Mouse (Mus musculus): ENCODE results near the gene Srebf2. TPM values are rescaled to one million over a fixed set of nuclear protein-coding genes. Genes with fewer than 3 reads are reported as not detected.
A peak's percentile ranks its signal among the peaks of the same experiment; 100 is the strongest.

Gene Srebf2
- polyA plus RNA-seq, 1 experiment: 285 TPM

GRCm38 (mm10) chr15:82217980-82218379 lies 71.0 kb downstream of the Srebf2 start:
- Histone ChIP-seq H3K36me3 (ENCODE audit: control insufficient read depth, insufficient read depth) (no peaks in the 10 kb centered on the region), H3K4me3 (no peak overlapping the region), H3K79me2 (ENCODE audit: control insufficient read depth, insufficient read depth) (no peaks in the 10 kb centered on the region), H3K27me3 (ENCODE audit: control insufficient read depth, insufficient read depth, insufficient read length) (no peaks in the 10 kb centered on the region), H3K4me2 (ENCODE audit: low read depth) (no peak overlapping the region), H3ac (ENCODE audit: control insufficient read depth, insufficient read length) (no peak overlapping the region)
- no peak for TF ChIP-seq TCF3 (IDR thresholded peaks at IDR 0.05; ENCODE audit: insufficient read length, low read depth)
- TF ChIP-seq USF1 (IDR thresholded peaks at IDR 0.05; ENCODE audit: low read depth): no peak
- TF ChIP-seq MYOD1 (IDR thresholded peaks at IDR 0.05; ENCODE audit: control insufficient read depth in 1 of 3, insufficient read length in 2 of 3, low read depth in 2 of 3): no peak
- no peak for TF ChIP-seq CEBPB (IDR thresholded peaks at IDR 0.05; ENCODE audit: insufficient read depth, poor library complexity, severe bottlenecking)
- no peak for TF ChIP-seq TCF12 (IDR thresholded peaks at IDR 0.05; ENCODE audit: insufficient read depth, poor library complexity, severe bottlenecking)
- TF ChIP-seq SRF (IDR thresholded peaks at IDR 0.05; ENCODE audit: control insufficient read depth, insufficient read length, low read depth): no peak
- no peak for TF ChIP-seq POLR2AphosphoS2 (IDR thresholded peaks at IDR 0.05; ENCODE audit: insufficient read length, low read depth)
- TF ChIP-seq E2F4 (IDR thresholded peaks at IDR 0.05; ENCODE audit: insufficient read depth): no peak
- TF ChIP-seq POLR2A (IDR thresholded peaks at IDR 0.05; ENCODE audit: insufficient read length, low read depth): no peak
- TF ChIP-seq MYOG (IDR thresholded peaks at IDR 0.05; ENCODE audit: control insufficient read depth in 1 of 3, insufficient read depth in 1 of 3, insufficient read length in 2 of 3, low read depth in 2 of 3): no peak
- no peak for TF ChIP-seq REST (IDR thresholded peaks at IDR 0.05; ENCODE audit: insufficient read depth, insufficient read length)
- TF ChIP-seq MAX (IDR thresholded peaks at IDR 0.05; ENCODE audit: low read depth): no peak

- Histone ChIP-seq H3ac (ENCODE audit: control insufficient read depth, insufficient read length) (no peak overlapping the region), H3K79me2 (ENCODE audit: control insufficient read depth, insufficient read depth) (no peaks in the 10 kb centered on the region), H3K4me3 (no peak overlapping the region), H3K36me3 (ENCODE audit: control insufficient read depth, insufficient read depth) (no peaks in the 10 kb centered on the region), H3K4me2 (ENCODE audit: low read depth) (no peak overlapping the region), H3K27me3 (ENCODE audit: control insufficient read depth, insufficient read depth, insufficient read length) (no peaks in the 10 kb centered on the region)
- TF ChIP-seq MAX (IDR thresholded peaks at IDR 0.05; ENCODE audit: low read depth) (no peak), SRF (IDR thresholded peaks at IDR 0.05; ENCODE audit: control insufficient read depth, insufficient read length, low read depth) (no peak), USF1 (IDR thresholded peaks at IDR 0.05; ENCODE audit: low read depth) (no peak), CEBPB (IDR thresholded peaks at IDR 0.05; ENCODE audit: insufficient read depth, poor library complexity, severe bottlenecking) (no peak), MYOG (IDR thresholded peaks at IDR 0.05; ENCODE audit: control insufficient read depth in 1 of 3, insufficient read depth in 1 of 3, insufficient read length in 2 of 3, low read depth in 2 of 3) (no peak), POLR2A (IDR thresholded peaks at IDR 0.05; ENCODE audit: insufficient read length, low read depth) (no peak), TCF3 (IDR thresholded peaks at IDR 0.05; ENCODE audit: insufficient read length, low read depth) (no peak), POLR2AphosphoS2 (IDR thresholded peaks at IDR 0.05; ENCODE audit: insufficient read length, low read depth) (no peak), TCF12 (IDR thresholded peaks at IDR 0.05; ENCODE audit: insufficient read depth, poor library complexity, severe bottlenecking) (no peak), E2F4 (IDR thresholded peaks at IDR 0.05; ENCODE audit: insufficient read depth) (no peak)
These were observed 72.0 kb downstream of the Srebf2 start for GRCm38 (mm10) chr15:82218778-82219666.

GRCm38 (mm10) chr15:82220003-82220675 lies 73.2 kb downstream of the Srebf2 start:
- no peak overlapping the region for H3K4me2 ChIP-seq (ENCODE audit: low read depth)
- H3K4me3 ChIP-seq: no peak overlapping the region
- no peaks in the 10 kb centered on the region for H3K27me3 ChIP-seq (ENCODE audit: control insufficient read depth, insufficient read depth, insufficient read length)
- no peak for TF ChIP-seq SRF (IDR thresholded peaks at IDR 0.05; ENCODE audit: control insufficient read depth, insufficient read length, low read depth)
- H3ac ChIP-seq (ENCODE audit: control insufficient read depth, insufficient read length): no peak overlapping the region
- H3K36me3 ChIP-seq (ENCODE audit: control insufficient read depth, insufficient read depth): no peaks in the 10 kb centered on the region
- no peaks in the 10 kb centered on the region for H3K79me2 ChIP-seq (ENCODE audit: control insufficient read depth, insufficient read depth)

- H3K27me3 ChIP-seq (ENCODE audit: control insufficient read depth, insufficient read depth, insufficient read length): no peaks in the 10 kb centered on the region
- no peak overlapping the region for H3K4me3 ChIP-seq
- peak; percentile 75 to 82 (median 81) for TF ChIP-seq MYOD1 (IDR thresholded peaks at IDR 0.05; ENCODE audit: control insufficient read depth in 1 of 3, insufficient read length in 2 of 3, low read depth in 2 of 3)
- no peak for TF ChIP-seq MYOG (IDR thresholded peaks at IDR 0.05; ENCODE audit: control insufficient read depth in 1 of 3, insufficient read depth in 1 of 3, insufficient read length in 2 of 3, low read depth in 2 of 3)
- peak; percentile 33 for TF ChIP-seq TCF12 (IDR thresholded peaks at IDR 0.05; ENCODE audit: insufficient read depth, poor library complexity, severe bottlenecking)
- H3K36me3 ChIP-seq (ENCODE audit: control insufficient read depth, insufficient read depth): no peaks in the 10 kb centered on the region
- H3K4me2 ChIP-seq (ENCODE audit: low read depth): no peak overlapping the region
- no peak overlapping the region for H3ac ChIP-seq (ENCODE audit: control insufficient read depth, insufficient read length)
- H3K79me2 ChIP-seq (ENCODE audit: control insufficient read depth, insufficient read depth): no peaks in the 10 kb centered on the region
These were observed 74.3 kb downstream of the Srebf2 start for GRCm38 (mm10) chr15:82221104-82221860.
